Mouse (Mus musculus) MEL (cell line): ENCODE results near the gene Dlx3. TPM values are rescaled to one million over a fixed set of nuclear protein-coding genes. Genes with fewer than 3 reads are reported as not detected.

Experiments used
- DNase-seq: peaks from one replicate; pipeline ENCODE4 v3.0.0; 2011; ENCODE audit warnings: low read depth, low spot score
- H3K27ac ChIP-seq: 2 replicates; pipeline ENCODE4 v1.5.1; 2012; ENCODE audit warnings: low read depth, mild to moderate bottlenecking, control low read depth, low read length, moderate library complexity; ENCODE audit not compliant: control insufficient read depth
- H3K27me3 ChIP-seq, 2 experiments: fragments of 150-350 bp in 1 of 2; sonication (generic) in 1 of 2; 2 replicates each; pipeline ENCODE4 v1.6.1; 2012; ENCODE audit warnings: low read length in 2 of 2, mild to moderate bottlenecking in 2 of 2, improper control_type of control experiment in 1 of 2, moderate library complexity in 1 of 2; ENCODE audit not compliant: insufficient read depth in 2 of 2, control insufficient read depth in 1 of 2
- H3K36me3 ChIP-seq, 2 experiments: 2 replicates each; pipeline ENCODE4 v1.6.1; 2012 to 2014; ENCODE audit warnings: low read length in 2 of 2, improper control_type of control experiment in 1 of 2, inconsistent platforms in 1 of 2, mild to moderate bottlenecking in 1 of 2; ENCODE audit not compliant: insufficient read depth in 2 of 2, control insufficient read depth in 1 of 2
- H3K4me1 ChIP-seq, 2 experiments: fragments of 150-350 bp in 1 of 2; sonication (generic) in 1 of 2; 2 replicates each; pipeline ENCODE4 v1.6.1; 2012; ENCODE audit warnings: low read length in 2 of 2, improper control_type of control experiment in 1 of 2, mild to moderate bottlenecking in 1 of 2; ENCODE audit not compliant: insufficient read depth in 2 of 2, control insufficient read depth in 1 of 2
- H3K4me3 ChIP-seq, 2 experiments: fragments of 150-350 bp in 1 of 2; sonication (generic) in 1 of 2; 2 replicates each; pipeline ENCODE4 v1.5.1; 2012; ENCODE audit warnings: low read depth in 2 of 2, low read length in 2 of 2, mild to moderate bottlenecking in 2 of 2, moderate library complexity in 2 of 2, control low read depth in 1 of 2, improper control_type of control experiment in 1 of 2; ENCODE audit not compliant: control insufficient read depth in 1 of 2, insufficient read depth in 1 of 2
- H3K79me2 ChIP-seq: 2 replicates; pipeline ENCODE4 v1.6.1; 2012; ENCODE audit warnings: mild to moderate bottlenecking, low read length, moderate library complexity; ENCODE audit not compliant: control insufficient read depth, poor library complexity, insufficient read depth
- H3K9ac ChIP-seq: 2 replicates; pipeline ENCODE4 v1.6.1; 2012; ENCODE audit warnings: low read depth, mild to moderate bottlenecking, control low read depth, low read length, moderate library complexity; ENCODE audit not compliant: control insufficient read depth, poor library complexity, severe bottlenecking
- H3K9me3 ChIP-seq: fragments of 150-350 bp; sonication (generic); replicated peaks from 2 replicates; pipeline ENCODE4 v1.6.1; 2012; ENCODE audit warnings: mild to moderate bottlenecking, low read length, improper control_type of control experiment, moderate library complexity; ENCODE audit not compliant: insufficient read depth
- CTCF ChIP-seq, 3 experiments: IDR thresholded peaks in 2 of 3; conservative IDR thresholded peaks in 1 of 3; 2 replicates each; pipeline ENCODE4 v1.5.1; 2011 to 2012; ENCODE audit warnings: low read length in 3 of 3, low read depth in 2 of 3, mild to moderate bottlenecking in 2 of 3, improper control_type of control experiment in 1 of 3, inconsistent platforms in 1 of 3, mixed read lengths in 1 of 3, moderate library complexity in 1 of 3; ENCODE audit not compliant: control insufficient read depth in 1 of 3, insufficient read depth in 1 of 3, poor library complexity in 1 of 3, severe bottlenecking in 1 of 3
- ELF1 ChIP-seq: IDR thresholded peaks from 2 replicates; pipeline ENCODE4 v1.6.1; 2014; ENCODE audit warnings: low read depth, mild to moderate bottlenecking, inconsistent platforms, low read length, improper control_type of control experiment, moderate library complexity
- EP300 ChIP-seq, 2 experiments: IDR thresholded peaks; 2 replicates each; pipeline ENCODE4 v1.6.1; 2011; ENCODE audit warnings: improper control_type of control experiment in 2 of 2, low read length in 2 of 2, low read depth in 1 of 2, mild to moderate bottlenecking in 1 of 2
- ETS1 ChIP-seq: IDR thresholded peaks from 2 replicates; pipeline ENCODE4 v1.6.1; 2012; ENCODE audit warnings: low read depth, mild to moderate bottlenecking, inconsistent platforms, low read length, improper control_type of control experiment, moderate library complexity
- GATA1 ChIP-seq: IDR thresholded peaks from 2 replicates; pipeline ENCODE4 v1.6.1; 2011; ENCODE audit warnings: low read depth, low read length, improper control_type of control experiment
- HCFC1 ChIP-seq: IDR thresholded peaks from 2 replicates; pipeline ENCODE4 v1.6.1; 2012; ENCODE audit warnings: low read depth, mild to moderate bottlenecking, inconsistent platforms, low read length, improper control_type of control experiment, moderate library complexity
- KAT2A ChIP-seq: conservative IDR thresholded peaks from 2 replicates; pipeline ENCODE4 v1.6.1; 2012; ENCODE audit warnings: low read depth, low read length, improper control_type of control experiment, inconsistent platforms
- MAZ ChIP-seq: IDR thresholded peaks from 2 replicates; pipeline ENCODE4 v1.6.1; 2012; ENCODE audit warnings: low read depth, mild to moderate bottlenecking, inconsistent platforms, low read length, improper control_type of control experiment
- MXI1 ChIP-seq: IDR thresholded peaks from 2 replicates; pipeline ENCODE4 v1.6.1; 2011; ENCODE audit warnings: mild to moderate bottlenecking, low read depth, low read length, improper control_type of control experiment
- MYB ChIP-seq: IDR thresholded peaks from 2 replicates; pipeline ENCODE4 v1.6.1; 2011; ENCODE audit warnings: mild to moderate bottlenecking, low read depth, low read length, improper control_type of control experiment
- MYC ChIP-seq: IDR thresholded peaks from 2 replicates; pipeline ENCODE4 v1.6.1; 2011; ENCODE audit warnings: low read depth, mild to moderate bottlenecking, low read length, improper control_type of control experiment, moderate library complexity
- NELFE ChIP-seq: IDR thresholded peaks from 2 replicates; pipeline ENCODE4 v1.6.1; 2011; ENCODE audit warnings: low read depth, low read length, improper control_type of control experiment
- POLR2A ChIP-seq, 2 experiments: IDR thresholded peaks; 2 replicates each; pipeline ENCODE4 v1.6.1; 2011 to 2012; ENCODE audit warnings: low read length in 2 of 2, mild to moderate bottlenecking in 2 of 2, control low read depth in 1 of 2, improper control_type of control experiment in 1 of 2, low read depth in 1 of 2, moderate library complexity in 1 of 2; ENCODE audit not compliant: control insufficient read depth in 1 of 2, insufficient read depth in 1 of 2, poor library complexity in 1 of 2
- POLR2AphosphoS2 ChIP-seq: IDR thresholded peaks from 2 replicates; pipeline ENCODE4 v1.6.1; 2011; ENCODE audit warnings: low read length, improper control_type of control experiment
- RAD21 ChIP-seq: IDR thresholded peaks from 2 replicates; pipeline ENCODE4 v1.6.1; 2011; ENCODE audit warnings: mild to moderate bottlenecking, low read depth, low read length, improper control_type of control experiment
- RCOR1 ChIP-seq: IDR thresholded peaks from 2 replicates; pipeline ENCODE4 v1.6.1; 2012; ENCODE audit warnings: low read depth, mild to moderate bottlenecking, inconsistent platforms, low read length, improper control_type of control experiment
- SIN3A ChIP-seq: IDR thresholded peaks from 2 replicates; pipeline ENCODE4 v1.6.1; 2012; ENCODE audit warnings: low read length, improper control_type of control experiment, inconsistent platforms
- UBTF ChIP-seq: IDR thresholded peaks from 2 replicates; pipeline ENCODE4 v1.6.1; 2012; ENCODE audit warnings: low read depth, mild to moderate bottlenecking, inconsistent platforms, low read length, improper control_type of control experiment, moderate library complexity, borderline replicate concordance; ENCODE audit not compliant: insufficient read depth
- USF2 ChIP-seq, 2 experiments: IDR thresholded peaks; 2 replicates each; pipeline ENCODE4 v1.6.1; 2011 to 2012; ENCODE audit warnings: improper control_type of control experiment in 2 of 2, low read length in 2 of 2, borderline replicate concordance in 1 of 2, inconsistent platforms in 1 of 2, low read depth in 1 of 2, mild to moderate bottlenecking in 1 of 2; ENCODE audit not compliant: insufficient read depth in 1 of 2
- ZKSCAN1 ChIP-seq: IDR thresholded peaks from 2 replicates; pipeline ENCODE4 v1.6.1; 2012; ENCODE audit warnings: low read depth, mild to moderate bottlenecking, inconsistent platforms, low read length, improper control_type of control experiment, moderate library complexity
- ZNF384 ChIP-seq: IDR thresholded peaks from 2 replicates; pipeline ENCODE4 v1.6.1; 2012; ENCODE audit warnings: low read depth, mild to moderate bottlenecking, inconsistent platforms, low read length, improper control_type of control experiment
- polyA plus RNA-seq, 2 experiments: library from polyadenylated mRNA; stranded (reverse) in 1 of 2; unstranded in 1 of 2; fragments of >175 nt in 1 of 2; fragments of >200 nt in 1 of 2; gene quantifications; 2 replicates each; pipeline versions ENCODE4 v1.2.1 to v1.2.4; 2012; ENCODE audit warnings: low replicate concordance in 2 of 2, low read depth in 1 of 2; ENCODE audit not compliant: insufficient read length in 2 of 2, insufficient read depth in 1 of 2, missing spikeins in 1 of 2
- total RNA-seq: library from RNA; depleted of rRNA; stranded (reverse); fragments of 300-350 nt; gene quantifications from 2 replicates; pipeline ENCODE4 v1.2.3, GENCODE M21; 2012

The Dlx3 gene
- total and polyA plus RNA-seq, 3 experiments: not detected

GRCm38 (mm10) chr11:95153116-95153515, 33.2 kb downstream of the Dlx3 start:
- H3K27me3 ChIP-seq: peaks cover 24 to 27% of the 10 kb centered on the region in 2 experiments

GRCm38 (mm10) chr11:95153681-95154080, 33.8 kb downstream of the Dlx3 start:
- Histone ChIP-seq H3K4me3 (no peak overlapping the region), H3K36me3 (no peaks in the 10 kb centered on the region), H3K79me2 (no peaks in the 10 kb centered on the region), H3K27ac (no peak overlapping the region), H3K4me1 (no peaks in the 10 kb centered on the region), H3K27me3 (peaks cover 26 to 27% of the 10 kb centered on the region in 2 experiments), H3K9me3 (no peaks in the 10 kb centered on the region), H3K9ac (no peak overlapping the region)
- TF ChIP-seq GATA1 (no peak), POLR2A (IDR thresholded peaks at IDR 0.05; ENCODE audit: control insufficient read depth in 1 of 2, insufficient read depth in 1 of 2, low read depth in 1 of 2, low read length in 2 of 2, poor library complexity in 1 of 2) (no peak), HCFC1 (no peak), USF2 (IDR thresholded peaks at IDR 0.05; ENCODE audit: borderline replicate concordance in 1 of 2, insufficient read depth in 1 of 2, low read depth in 1 of 2, low read length in 2 of 2) (no peak), ZKSCAN1 (no peak), KAT2A (no peak), MYC (no peak), RAD21 (no peak), RCOR1 (no peak), NELFE (no peak), POLR2AphosphoS2 (no peak), ETS1 (no peak), MXI1 (no peak), MAZ (no peak), ELF1 (no peak)
- no peak for DNase-seq

More at GRCm38 (mm10) chr11:95153116-95153515, 33.2 kb downstream of the Dlx3 start:
- H3K36me3 ChIP-seq: no peaks in the 10 kb centered on the region
- H3K9me3 ChIP-seq: no peaks in the 10 kb centered on the region
- no peak for DNase-seq
- H3K9ac ChIP-seq: no peak overlapping the region
- H3K4me3 ChIP-seq: no peak overlapping the region
- H3K27ac ChIP-seq: no peak overlapping the region
- no peaks in the 10 kb centered on the region for H3K79me2 ChIP-seq
- H3K4me1 ChIP-seq: no peaks in the 10 kb centered on the region
- TF ChIP-seq NELFE (no peak), EP300 (IDR thresholded peaks at IDR 0.05; ENCODE audit: low read depth in 1 of 2, low read length in 2 of 2) (no peak), POLR2AphosphoS2 (no peak), GATA1 (no peak), RAD21 (no peak), MYC (no peak), SIN3A (no peak), CTCF (IDR thresholded peaks at IDR 0.05 in 2 of 3, conservative IDR thresholded peaks at IDR 0.05 in 1 of 3; ENCODE audit: control insufficient read depth in 1 of 3, insufficient read depth in 1 of 3, low read depth in 2 of 3, low read length in 3 of 3, poor library complexity in 1 of 3, severe bottlenecking in 1 of 3) (no peak), HCFC1 (no peak), UBTF (no peak), ZNF384 (no peak), MYB (no peak)
